Mouse (Mus musculus) limb, embryonic 11.5 days (tissue): ENCODE results near the gene Hibadh. TPM values are rescaled to one million over a fixed set of nuclear protein-coding genes. Genes with fewer than 3 reads are reported as not detected.

Source experiments
- ATAC-seq: fragments of 200-750 bp; cut with Nextera tagmentation; 2 replicates; pipeline ENCODE4 v1.8.0; 2017; ENCODE audit warnings: low read depth; ENCODE audit not compliant: insufficient number of reproducible peaks, low FRiP score, low TSS enrichment
- DNase-seq: peaks from one replicate; pipeline ENCODE4 v3.0.0-alpha.2; 2015; ENCODE audit warnings: low spot score
- H3K27ac ChIP-seq: fragments of 300-500 bp; sonication (generic); replicated peaks from 2 replicates; pipeline ENCODE4 v1.5.1; 2014; ENCODE audit warnings: low read depth, mild to moderate bottlenecking, low read length
- H3K27me3 ChIP-seq: fragments of 300-500 bp; sonication (generic); 2 replicates; pipeline ENCODE4 v1.6.1; 2014; ENCODE audit warnings: mild to moderate bottlenecking, low read length, mixed read lengths; ENCODE audit not compliant: control insufficient read depth, insufficient read depth
- H3K36me3 ChIP-seq: fragments of 300-500 bp; sonication (generic); 2 replicates; pipeline ENCODE4 v1.6.1; 2014; ENCODE audit warnings: mild to moderate bottlenecking, low read length, moderate library complexity, mixed read lengths; ENCODE audit not compliant: control insufficient read depth, insufficient read depth
- H3K4me1 ChIP-seq: fragments of 300-500 bp; sonication (generic); 2 replicates; pipeline ENCODE4 v1.6.1; 2014; ENCODE audit warnings: low read length, mixed read lengths; ENCODE audit not compliant: control insufficient read depth, insufficient read depth
- H3K4me2 ChIP-seq: fragments of 300-500 bp; sonication (generic); 2 replicates; pipeline ENCODE4 v1.6.1; 2014; ENCODE audit warnings: low read depth, mild to moderate bottlenecking, moderate library complexity; ENCODE audit not compliant: severe bottlenecking
- H3K4me3 ChIP-seq: fragments of 300-500 bp; sonication (generic); 2 replicates; pipeline ENCODE4 v1.5.1; 2014; ENCODE audit warnings: low read depth, low read length
- H3K9ac ChIP-seq: fragments of 300-500 bp; sonication (generic); 2 replicates; pipeline ENCODE4 v1.6.1; 2014; ENCODE audit warnings: mild to moderate bottlenecking, low read length
- H3K9me3 ChIP-seq: fragments of 300-500 bp; sonication (generic); 2 replicates; pipeline ENCODE4 v1.6.1; 2016; ENCODE audit warnings: low read length; ENCODE audit not compliant: control insufficient read depth
- WGBS: fragments of 180-500 bp; shearing (Covaris S2); extraction: QIAGEN DNeasy Blood & Tissue Kit; methylation state at CpG from one replicate; pipeline ENCODE4 v1.1.7; 2014; 5-methylcytosine and 5-hydroxymethylcytosine counted together
- polyA plus RNA-seq: library from polyadenylated mRNA; unstranded; fragments of >200 nt; fragmentation: Nextera tagmentation; extraction: Ambion mirVana; gene quantifications from 2 replicates; pipeline ENCODE4 v1.2.1, GENCODE M21; 2014

The Hibadh gene
- polyA plus RNA-seq, 1 experiment from 2014 or later, result 55.3 TPM

DNA sequence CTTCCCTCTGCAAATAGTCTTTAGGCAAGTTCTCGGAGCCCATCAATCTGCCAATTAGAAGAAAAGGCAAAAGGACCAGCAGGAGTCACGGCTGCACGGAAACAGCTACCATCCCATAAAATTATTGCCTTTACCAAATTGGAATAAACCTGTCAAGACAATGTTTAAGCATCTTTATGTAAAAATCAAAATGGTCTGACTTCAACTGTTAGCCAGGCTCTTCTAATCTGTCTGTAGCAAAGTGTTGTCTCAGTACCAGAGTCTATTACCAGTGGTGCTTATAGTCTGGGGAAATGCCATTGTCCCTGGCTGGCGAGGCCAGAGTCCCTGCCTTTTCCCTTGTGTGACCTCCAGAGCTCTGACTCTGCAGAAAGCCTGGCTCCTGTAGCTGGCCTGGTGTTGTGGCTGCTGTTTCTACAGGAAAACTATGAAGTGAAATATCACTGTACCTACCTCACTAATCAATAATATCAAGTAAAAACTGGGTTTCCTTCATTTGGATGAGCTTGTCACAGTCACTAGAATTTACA, 126.2 kb downstream of the Hibadh start:
- H3K4me3 ChIP-seq, result no peak overlapping the region
- DNase-seq, result peak; percentile 49
- H3K4me2 ChIP-seq, result no peak overlapping the region
- peaks cover 14% of the 10 kb centered on the region for H3K4me1 ChIP-seq
- no peak overlapping the region for H3K27ac ChIP-seq
- no peak for ATAC-seq
- no peaks in the 10 kb centered on the region for H3K36me3 ChIP-seq
- WGBS, result 6% methylated on average over 4 of the region's 4 CpGs
- no peaks in the 10 kb centered on the region for H3K9me3 ChIP-seq
- no peak overlapping the region for H3K9ac ChIP-seq
- H3K27me3 ChIP-seq, result no peaks in the 10 kb centered on the region

DNA sequence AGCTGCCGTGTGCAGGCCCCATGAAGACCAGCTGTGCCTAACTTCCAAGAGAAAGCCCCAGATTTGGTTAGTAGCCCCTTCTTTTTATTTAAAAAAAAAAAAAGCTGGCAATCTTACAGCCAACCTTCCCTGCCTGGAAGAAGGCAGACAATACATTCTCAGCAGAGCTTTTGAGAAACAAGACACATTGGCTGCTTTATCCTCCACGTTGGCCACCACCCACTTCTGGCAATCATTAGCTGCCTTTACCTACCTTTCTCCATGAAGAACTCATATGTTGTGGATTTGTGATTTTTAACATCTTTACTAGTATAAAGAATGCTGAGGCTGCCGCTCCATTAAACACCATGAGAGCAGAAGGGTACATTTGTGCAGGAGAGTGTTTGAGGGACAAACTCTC, 131.4 kb downstream of the Hibadh start:
- no peaks in the 10 kb centered on the region for H3K36me3 ChIP-seq
- no peak overlapping the region for H3K9ac ChIP-seq
- ATAC-seq (no peak), DNase-seq (no peak)
- WGBS, result 90% methylated on average over 3 of the region's 3 CpGs
- H3K27ac ChIP-seq, result no peak overlapping the region
- H3K4me3 ChIP-seq, result no peak overlapping the region
- no peaks in the 10 kb centered on the region for H3K27me3 ChIP-seq
- no peaks in the 10 kb centered on the region for H3K9me3 ChIP-seq
- H3K4me1 ChIP-seq, result peaks cover 6% of the 10 kb centered on the region; the same call in 1 of the 2 replicates
- H3K4me2 ChIP-seq, result no peak overlapping the region

DNA sequence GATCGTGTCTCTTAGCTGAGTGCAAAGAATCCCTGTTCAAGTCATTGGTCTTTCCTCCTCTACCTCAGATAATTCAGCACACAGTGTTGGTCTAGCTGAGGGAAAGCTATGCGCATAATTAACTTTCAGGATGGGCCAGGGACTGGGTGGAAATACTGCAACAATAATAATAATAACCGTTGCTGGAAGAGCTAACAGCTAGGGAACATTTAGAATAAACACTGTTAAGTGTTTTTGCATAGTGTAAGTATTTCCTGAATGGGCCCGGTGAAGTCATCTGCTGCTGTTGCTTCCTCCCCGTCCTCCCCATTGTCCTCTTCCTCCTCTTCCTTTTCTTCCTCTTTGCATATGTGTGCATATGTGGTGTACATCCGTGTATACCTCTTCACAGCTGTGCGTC, 132.2 kb downstream of the Hibadh start:
- no peak for DNase-seq
- Histone ChIP-seq H3K9ac (no peak overlapping the region), H3K27me3 (no peaks in the 10 kb centered on the region), H3K27ac (no peak overlapping the region), H3K36me3 (no peaks in the 10 kb centered on the region), H3K9me3 (no peaks in the 10 kb centered on the region), H3K4me1 (no peaks in the 10 kb centered on the region), H3K4me2 (no peak overlapping the region), H3K4me3 (no peak overlapping the region)
- ATAC-seq, result no peak
- WGBS, result 86% methylated on average over 7 of the region's 7 CpGs

DNA sequence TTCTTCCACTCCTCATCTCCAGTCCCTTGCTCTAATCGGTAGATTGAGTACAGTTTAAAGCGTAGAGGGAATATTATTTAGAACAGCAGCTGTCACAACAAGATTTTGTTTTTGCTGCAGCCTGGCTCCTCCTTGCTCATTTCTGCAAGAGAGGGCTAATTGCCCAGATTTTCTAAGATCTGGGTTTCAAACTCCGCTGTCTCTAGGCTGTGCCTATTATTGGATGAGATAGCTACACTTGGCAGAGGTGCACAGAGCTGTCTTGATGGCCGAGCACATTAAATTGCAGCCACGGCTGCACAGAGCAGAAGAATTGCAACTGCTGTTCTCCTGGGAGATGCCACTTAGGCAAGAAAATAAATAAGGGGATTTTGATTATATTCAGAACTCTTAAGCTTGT, 133.0 kb downstream of the Hibadh start:
- 87% methylated on average over 5 of the region's 5 CpGs for WGBS
- Histone ChIP-seq H3K27me3 (no peaks in the 10 kb centered on the region), H3K9ac (no peak overlapping the region), H3K9me3 (no peaks in the 10 kb centered on the region), H3K4me2 (no peak overlapping the region), H3K4me1 (no peaks in the 10 kb centered on the region), H3K27ac (no peak overlapping the region), H3K36me3 (no peaks in the 10 kb centered on the region), H3K4me3 (no peak overlapping the region)
- ATAC-seq (no peak), DNase-seq (no peak)

DNA sequence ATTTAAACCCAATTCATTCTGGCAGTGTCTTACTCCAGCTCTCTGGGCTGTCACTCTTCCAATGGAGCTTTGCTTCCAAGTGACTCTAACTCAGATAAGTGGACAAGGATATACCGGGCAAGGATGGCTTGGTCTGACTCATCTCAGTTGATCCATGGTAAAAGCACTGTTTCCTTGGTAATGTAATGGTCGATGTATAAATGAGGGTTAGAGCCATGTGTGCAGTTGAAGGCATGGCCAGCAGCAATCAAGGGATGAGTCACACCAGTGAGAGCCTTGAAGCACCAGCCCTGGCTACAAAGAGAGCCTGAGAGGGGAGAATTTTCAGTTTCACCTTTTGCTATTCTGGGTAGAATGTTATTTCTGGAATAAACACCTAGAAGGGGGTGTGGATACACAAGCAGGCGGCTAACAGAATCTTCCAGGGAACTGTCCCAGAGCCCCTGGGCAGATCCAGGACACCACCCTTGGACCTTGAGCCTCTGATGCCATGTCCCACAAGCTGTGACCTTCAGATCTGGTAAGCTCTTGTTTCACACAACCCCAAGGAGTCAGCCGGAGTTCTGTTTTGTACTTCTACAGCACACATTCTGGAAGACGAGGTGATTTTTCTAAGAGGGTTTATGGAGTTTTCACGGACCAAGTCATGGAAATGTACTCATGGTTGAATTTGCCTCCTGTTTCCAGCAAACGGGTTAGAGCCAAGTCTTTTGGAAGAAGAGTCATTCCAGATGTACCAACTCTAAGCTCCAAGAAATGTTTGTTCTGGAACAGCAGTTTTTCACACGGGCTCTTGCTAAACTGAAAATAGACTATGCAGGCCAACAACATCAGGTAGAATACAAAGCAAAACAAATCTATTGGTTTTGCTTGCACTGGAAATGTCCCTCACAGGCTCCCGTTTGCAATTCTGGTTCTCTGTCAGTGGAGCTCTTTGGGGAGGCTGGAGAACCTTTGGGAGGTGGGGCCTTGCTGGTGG, 134.1 kb downstream of the Hibadh start:
- 91% methylated on average over 9 of the region's 9 CpGs for WGBS
- Histone ChIP-seq H3K27ac (no peak overlapping the region), H3K9ac (no peak overlapping the region), H3K27me3 (no peaks in the 10 kb centered on the region), H3K36me3 (no peaks in the 10 kb centered on the region), H3K4me3 (no peak overlapping the region), H3K4me1 (no peaks in the 10 kb centered on the region), H3K9me3 (no peaks in the 10 kb centered on the region), H3K4me2 (no peak overlapping the region)
- DNase-seq, result no peak
- ATAC-seq, result no peak

DNA sequence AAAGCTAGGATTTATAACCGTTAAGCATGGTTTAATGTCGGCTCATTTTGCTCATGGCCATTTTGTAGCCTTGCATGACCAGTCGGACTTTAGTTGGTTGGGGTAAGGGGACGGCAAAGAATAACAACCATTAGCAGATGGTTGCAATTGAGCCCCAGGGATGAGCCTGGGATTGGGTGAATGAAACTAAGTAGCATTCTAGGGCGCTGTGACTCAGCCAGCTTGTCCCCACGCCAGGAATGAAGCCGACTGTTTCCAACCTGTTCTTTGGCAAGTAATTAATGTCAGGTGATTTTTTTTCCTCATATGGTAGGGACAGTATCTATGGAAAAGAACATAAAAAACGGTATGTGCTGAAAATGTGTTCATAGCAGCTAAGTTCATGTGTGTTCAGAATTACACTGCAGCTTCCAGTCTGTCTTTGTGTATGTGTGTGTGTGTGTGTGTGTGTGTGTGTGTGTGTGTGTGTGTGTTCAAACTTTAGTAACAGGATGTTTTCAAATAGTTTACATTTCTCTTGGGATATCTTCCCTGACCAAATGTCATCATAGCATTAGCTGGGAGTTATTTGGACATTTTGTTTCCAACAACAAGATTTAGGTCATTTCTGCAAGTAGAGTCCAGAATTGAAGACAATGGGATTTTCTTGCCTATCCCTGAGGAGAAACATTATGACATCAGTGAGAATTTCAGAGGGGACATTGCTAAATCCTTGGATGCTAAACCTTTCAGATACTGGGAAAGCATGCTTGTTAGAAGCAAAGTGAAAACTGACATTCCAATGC, 135.3 kb downstream of the Hibadh start:
- Histone ChIP-seq H3K36me3 (no peaks in the 10 kb centered on the region), H3K4me1 (no peaks in the 10 kb centered on the region), H3K27me3 (no peaks in the 10 kb centered on the region), H3K4me2 (no peak overlapping the region), H3K9me3 (no peaks in the 10 kb centered on the region), H3K9ac (no peak overlapping the region), H3K27ac (no peak overlapping the region), H3K4me3 (no peak overlapping the region)
- 54% methylated on average over 8 of the region's 8 CpGs for WGBS
- ATAC-seq (no peak), DNase-seq (no peak)

DNA sequence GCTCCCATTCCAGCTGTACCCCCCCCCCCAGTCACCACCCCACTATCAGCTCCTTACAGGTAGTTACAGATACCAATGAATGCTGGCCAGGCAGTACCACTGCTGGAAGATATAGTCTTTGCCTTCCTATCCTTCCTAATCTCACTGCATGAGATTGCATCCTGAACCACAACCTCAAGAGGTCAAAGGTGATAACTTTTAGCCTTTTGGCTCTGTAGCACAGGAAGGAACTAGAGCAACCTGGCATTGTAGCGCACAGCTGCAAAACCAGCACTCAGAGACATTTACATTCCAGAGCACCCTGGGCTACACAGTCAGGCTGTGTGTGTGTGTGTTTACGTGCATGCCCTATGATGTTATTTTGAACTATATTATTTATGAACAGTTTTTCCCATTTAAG, 137.2 kb downstream of the Hibadh start:
- Histone ChIP-seq H3K4me2 (no peak overlapping the region), H3K4me3 (no peak overlapping the region), H3K9me3 (no peaks in the 10 kb centered on the region), H3K27me3 (no peaks in the 10 kb centered on the region), H3K9ac (no peak overlapping the region), H3K27ac (no peak overlapping the region), H3K36me3 (no peaks in the 10 kb centered on the region), H3K4me1 (no peaks in the 10 kb centered on the region)
- WGBS, result 78% methylated on average over 2 of the region's 2 CpGs
- ATAC-seq (no peak), DNase-seq (no peak)

DNA sequence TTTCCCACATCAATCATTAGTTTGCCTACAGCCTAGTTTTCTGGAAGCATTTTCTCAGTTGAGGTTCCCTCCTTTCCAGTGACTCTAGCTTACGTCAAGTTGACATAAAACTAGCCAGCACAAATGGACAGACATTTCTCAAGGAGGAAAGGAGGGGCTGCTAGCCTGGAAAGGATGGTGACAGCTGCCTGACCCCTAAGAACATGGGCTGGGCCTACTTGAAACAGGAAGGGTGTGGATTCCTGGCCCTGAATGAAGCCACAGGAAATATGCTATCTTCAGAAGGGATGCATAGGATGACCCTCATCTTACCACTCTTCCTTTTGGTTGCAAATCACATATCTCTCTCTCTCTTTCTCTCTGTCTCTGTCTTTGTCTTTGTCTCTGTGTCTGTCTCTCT, 138.7 kb downstream of the Hibadh start:
- H3K4me2 ChIP-seq, result no peak overlapping the region
- no peak overlapping the region for H3K4me3 ChIP-seq
- H3K27me3 ChIP-seq, result no peaks in the 10 kb centered on the region
- no peaks in the 10 kb centered on the region for H3K4me1 ChIP-seq
- WGBS, result 75% methylated on average over 1 of the region's 1 CpGs
- no peak for ATAC-seq
- no peak overlapping the region for H3K9ac ChIP-seq
- no peak overlapping the region for H3K27ac ChIP-seq
- no peak for DNase-seq
- no peaks in the 10 kb centered on the region for H3K9me3 ChIP-seq
- H3K36me3 ChIP-seq, result no peaks in the 10 kb centered on the region
